9 mouse cellular contexts compared by ENCODE assay signal in genomic region chr11:96875270-96875669, GRCm38 (mm10). TPM values are rescaled to one million over a fixed set of nuclear protein-coding genes. Genes with fewer than 3 reads are reported as not detected.
DNase-seq lines count a peak whose midpoint lies in the region; ATAC-seq and TF ChIP-seq lines count a peak whose summit lies in the region.
"Had no signal": no experiment of that assay in that cellular context is flagged by ENCODE, and none has a peak within 500 bp of the region (broad histone marks: within the 10 kb centered on the region; RNA-seq: fewer than 3 reads in every experiment).

No protein-coding gene starts in this region.

- no peak for TF ChIP-seq POLR2A in ES-Bruce4 (IDR thresholded peaks at IDR 0.05; ENCODE audit: insufficient read depth, low read length)

- no peak for ATAC-seq in heart, embryonic 12.5 days (ENCODE audit: insufficient number of reproducible peaks, low FRiP score)
- no peak for ATAC-seq in hindbrain, embryonic 11.5 days (ENCODE audit: low FRiP score)

- TF ChIP-seq CTCF in ES-Bruce4 (IDR thresholded peaks at IDR 0.05; ENCODE audit: low read depth, low read length) = no peak

- H3K27ac ChIP-seq in heart, embryonic 12.5 days (ENCODE audit: poor library complexity, severe bottlenecking) = no peak overlapping the region
- H3K27ac ChIP-seq in ES-Bruce4 (ENCODE audit: insufficient read depth, low read length) = no peak overlapping the region
- peak overlapping the region; percentile 100 for H3K27ac ChIP-seq in hindbrain, embryonic 11.5 days (ENCODE audit: low read depth, low read length)
- peak overlapping the region; percentile 99 for H3K27ac ChIP-seq in midbrain, embryonic 10.5 days (replicated peaks)

- H3K9me3 ChIP-seq in heart, embryonic 12.5 days (replicated peaks) = no peaks in the 10 kb centered on the region
- H3K9me3 ChIP-seq in ES-Bruce4 (replicated peaks; ENCODE audit: control insufficient read depth, insufficient read depth, low read length, poor library complexity, severe bottlenecking) = no peaks in the 10 kb centered on the region
- no peaks in the 10 kb centered on the region for H3K9me3 ChIP-seq in hindbrain, embryonic 11.5 days (ENCODE audit: control insufficient read depth, low read length)
- H3K9me3 ChIP-seq in midbrain, embryonic 10.5 days (replicated peaks) = no peaks in the 10 kb centered on the region

- no peaks in the 10 kb centered on the region for H3K36me3 ChIP-seq in heart, embryonic 12.5 days
- H3K36me3 ChIP-seq in ES-Bruce4 (ENCODE audit: control insufficient read depth, insufficient read depth, low read length, poor library complexity, severe bottlenecking) = no peaks in the 10 kb centered on the region
- no peaks in the 10 kb centered on the region for H3K36me3 ChIP-seq in hindbrain, embryonic 11.5 days (ENCODE audit: control insufficient read depth, insufficient read depth, low read length)
- H3K36me3 ChIP-seq in midbrain, embryonic 10.5 days = no peaks in the 10 kb centered on the region

- peaks cover 36% of the 10 kb centered on the region for H3K4me1 ChIP-seq in heart, embryonic 12.5 days (replicated peaks)
- peaks cover 4% of the 10 kb centered on the region for H3K4me1 ChIP-seq in ES-Bruce4 (ENCODE audit: control insufficient read depth, insufficient read depth, low read length)
- peaks cover 40% of the 10 kb centered on the region for H3K4me1 ChIP-seq in hindbrain, embryonic 11.5 days (replicated peaks; ENCODE audit: control insufficient read depth, insufficient read depth, low read length)
- H3K4me1 ChIP-seq in midbrain, embryonic 10.5 days = peaks cover 96% of the 10 kb centered on the region

- no peak for TF ChIP-seq EP300 in ES-Bruce4 (IDR thresholded peaks at IDR 0.05; ENCODE audit: insufficient read depth, low read depth, low read length)

- peaks cover 27% of the 10 kb centered on the region for H3K27me3 ChIP-seq in heart, embryonic 12.5 days (replicated peaks)
- no peaks in the 10 kb centered on the region for H3K27me3 ChIP-seq in ES-Bruce4 (ENCODE audit: control insufficient read depth, insufficient read depth, low read length, poor library complexity, severe bottlenecking)
- no peaks in the 10 kb centered on the region for H3K27me3 ChIP-seq in hindbrain, embryonic 11.5 days (ENCODE audit: control insufficient read depth, insufficient read depth, low read length)
- H3K27me3 ChIP-seq in midbrain, embryonic 10.5 days (ENCODE audit: low read depth, poor library complexity, severe bottlenecking) = no peaks in the 10 kb centered on the region

- no peak overlapping the region for H3K9ac ChIP-seq in heart, embryonic 12.5 days
- no peak overlapping the region for H3K9ac ChIP-seq in ES-Bruce4 (ENCODE audit: low read depth, poor library complexity, severe bottlenecking)
- peak overlapping the region; percentile 46 for H3K9ac ChIP-seq in hindbrain, embryonic 11.5 days (ENCODE audit: low read depth, low read length)

- 24% methylated on average over 4 of the region's 4 CpGs for WGBS in heart, embryonic 12.5 days
- 3% methylated on average over 4 of the region's 4 CpGs for WGBS in hindbrain, embryonic 11.5 days
- 4% methylated on average over 4 of the region's 4 CpGs for WGBS in midbrain, embryonic 10.5 days

- DNase-seq in heart, adult 8-10 months (ENCODE audit: low spot score) = no peak
- peak; percentile 52 for DNase-seq in hindbrain, embryonic 11.5 days (ENCODE audit: low spot score)
- DNase-seq in midbrain, embryonic 10.5 days (ENCODE audit: low spot score) = no peak
- no peak for DNase-seq in embryo, embryonic 10 days (ENCODE audit: low spot score)
- DNase-seq in layer of hippocampus, postnatal 36 days = no peak
- no peak for DNase-seq in kidney, adult 18-20 months

- peak overlapping the region; percentile 86 for H3K4me2 ChIP-seq in heart, embryonic 12.5 days
- H3K4me2 ChIP-seq in hindbrain, embryonic 11.5 days (replicated peaks; ENCODE audit: low read depth, low read length) = peak overlapping the region; percentile 26

- H3K4me3 ChIP-seq in heart, embryonic 12.5 days = peak overlapping the region; percentile 44
- peak overlapping the region; percentile 33; the same call in 1 of the 2 replicates for H3K4me3 ChIP-seq in ES-Bruce4 (ENCODE audit: low read depth, low read length)
- H3K4me3 ChIP-seq in hindbrain, embryonic 11.5 days (ENCODE audit: low read depth, low read length) = no peak overlapping the region
- peak overlapping the region; percentile 48 for H3K4me3 ChIP-seq in midbrain, embryonic 10.5 days

RNA-seq across cellular contexts. Expression of gene Copz2, which starts 25.6 kb away (rescaled TPM):
- polyA plus RNA-seq in heart, embryonic 12.5 days (2016; fragmentation: Nextera tagmentation; extraction: Ambion mirVana) = 105 TPM in 2 replicates
- total RNA-seq in heart, adult 8-10 months (2022) = 10 to 100 TPM; 36.0 to 43.5 (median 41.1) TPM
- 23.9 and 26.2 TPM in 2 replicates for polyA plus RNA-seq in ES-Bruce4 (2011; ENCODE audit: insufficient read depth, insufficient read length, low read depth, missing spikeins)
- 49.6 and 62.8 TPM in 2 replicates for polyA plus RNA-seq in hindbrain, embryonic 11.5 days (2014; fragmentation: Nextera tagmentation; extraction: Ambion mirVana)
- 44.9 and 46.1 TPM in 2 replicates for polyA plus RNA-seq in midbrain, embryonic 10.5 days (2016; fragmentation: Nextera tagmentation; extraction: Ambion mirVana)
- total RNA-seq in layer of hippocampus, postnatal 36 days (2021) = 1 to 10 TPM; 5.5 to 7.8 TPM

RNA-seq across cellular contexts. Expression of gene Cdk5rap3, which starts 41.0 kb away (rescaled TPM):
- polyA plus RNA-seq in heart, embryonic 12.5 days (2016; fragmentation: Nextera tagmentation; extraction: Ambion mirVana) = 52.3 and 58.0 TPM in 2 replicates
- 10 to 100 TPM; 20.4 to 25.7 (median 22.7) TPM for total RNA-seq in heart, adult 8-10 months (2022)
- polyA plus RNA-seq in ES-Bruce4 (2011; ENCODE audit: insufficient read depth, insufficient read length, low read depth, missing spikeins) = 93.3 and 109 TPM in 2 replicates
- polyA plus RNA-seq in hindbrain, embryonic 11.5 days (2014; fragmentation: Nextera tagmentation; extraction: Ambion mirVana) = 95.5 and 98.2 TPM in 2 replicates
- polyA plus RNA-seq in midbrain, embryonic 10.5 days (2016; fragmentation: Nextera tagmentation; extraction: Ambion mirVana) = 116 and 120 TPM in 2 replicates
- 10 to 100 TPM; 32.8 to 34.0 TPM for total RNA-seq in layer of hippocampus, postnatal 36 days (2021)

RNA-seq across cellular contexts. Expression of gene Nfe2l1, which starts 45.5 kb away (rescaled TPM):
- polyA plus RNA-seq in heart, embryonic 12.5 days (2016; fragmentation: Nextera tagmentation; extraction: Ambion mirVana) = 85.8 and 89.7 TPM in 2 replicates
- 100 to 1,000 TPM; 462 to 530 (median 477) TPM for total RNA-seq in heart, adult 8-10 months (2022)
- 181 and 194 TPM in 2 replicates for polyA plus RNA-seq in ES-Bruce4 (2011; ENCODE audit: insufficient read depth, insufficient read length, low read depth, missing spikeins)
- 27.9 and 35.2 TPM in 2 replicates for polyA plus RNA-seq in hindbrain, embryonic 11.5 days (2014; fragmentation: Nextera tagmentation; extraction: Ambion mirVana)
- polyA plus RNA-seq in midbrain, embryonic 10.5 days (2016; fragmentation: Nextera tagmentation; extraction: Ambion mirVana) = 71.9 and 78.0 TPM in 2 replicates
- total RNA-seq in layer of hippocampus, postnatal 36 days (2021) = 100 to 1,000 TPM; 201 to 234 TPM

RNA-seq across cellular contexts. Expression of gene Prr15l, which starts 52.6 kb away (rescaled TPM):
- polyA plus RNA-seq in heart, embryonic 12.5 days (2016; fragmentation: Nextera tagmentation; extraction: Ambion mirVana) = 0.46 and 0.51 TPM in 2 replicates
- total RNA-seq in heart, adult 8-10 months (2022) = 1 to 10 TPM; 1.1 to 1.7 (median 1.5) TPM
- 10.9 and 11.1 TPM in 2 replicates for polyA plus RNA-seq in ES-Bruce4 (2011; ENCODE audit: insufficient read depth, insufficient read length, low read depth, missing spikeins)
- 0.82 and 1.1 TPM in 2 replicates for polyA plus RNA-seq in hindbrain, embryonic 11.5 days (2014; fragmentation: Nextera tagmentation; extraction: Ambion mirVana)
- polyA plus RNA-seq in midbrain, embryonic 10.5 days (2016; fragmentation: Nextera tagmentation; extraction: Ambion mirVana) = 0.04 and 0.05 TPM in 2 replicates
- not detected for total RNA-seq in layer of hippocampus, postnatal 36 days (2021)
- total RNA-seq: layer of hippocampus, postnatal 25 days had no signal

Comparison
In these comparisons a context has a peak if more than half of its experiments do, and no peak if none do; other contexts are left out.
1. H3K27ac ChIP-seq: peak in hindbrain, embryonic 11.5 days (single experiment) and midbrain, embryonic 10.5 days (single experiment); none in heart, embryonic 12.5 days (single experiment) and ES-Bruce4 (single experiment).